Mouse (Mus musculus) ES-Bruce4 (cell line): ENCODE measurements around the gene Adm. TPM values are rescaled to one million over a fixed set of nuclear protein-coding genes. Genes with fewer than 3 reads are reported as not detected.

Experiments used
- H3K27ac ChIP-seq: 2 replicates; pipeline ENCODE4 v1.5.1; 2012; ENCODE audit warnings: low read length, inconsistent platforms; ENCODE audit not compliant: insufficient read depth
- H3K27me3 ChIP-seq: 2 replicates; pipeline ENCODE4 v1.6.1; 2012; ENCODE audit warnings: mild to moderate bottlenecking, low read length, inconsistent platforms; ENCODE audit not compliant: control insufficient read depth, poor library complexity, insufficient read depth, severe bottlenecking
- H3K36me3 ChIP-seq: 2 replicates; pipeline ENCODE4 v1.6.1; 2012; ENCODE audit warnings: inconsistent platforms, mild to moderate bottlenecking, low read length, moderate library complexity; ENCODE audit not compliant: control insufficient read depth, poor library complexity, insufficient read depth, severe bottlenecking
- H3K4me1 ChIP-seq: one replicate; pipeline ENCODE4 v1.8.1; 2011; ENCODE audit warnings: low read length; ENCODE audit not compliant: control insufficient read depth, insufficient read depth
- H3K4me3 ChIP-seq: 2 replicates; pipeline ENCODE4 v1.5.1; 2011; ENCODE audit warnings: low read depth, mild to moderate bottlenecking, low read length
- H3K9ac ChIP-seq: 2 replicates; pipeline ENCODE4 v1.6.1; 2012; ENCODE audit warnings: low read depth, mild to moderate bottlenecking, inconsistent platforms; ENCODE audit not compliant: poor library complexity, severe bottlenecking
- H3K9me3 ChIP-seq: replicated peaks from 2 replicates; pipeline ENCODE4 v1.6.1; 2012; ENCODE audit warnings: mild to moderate bottlenecking, low read length, inconsistent platforms; ENCODE audit not compliant: control insufficient read depth, poor library complexity, insufficient read depth, severe bottlenecking
- CTCF ChIP-seq: IDR thresholded peaks from one replicate; pipeline ENCODE4 v1.8.1; 2011; ENCODE audit warnings: low read depth, low read length
- EP300 ChIP-seq: IDR thresholded peaks from 2 replicates; pipeline ENCODE4 v1.6.1; 2011; ENCODE audit warnings: low read depth, low read length; ENCODE audit not compliant: insufficient read depth
- POLR2A ChIP-seq: IDR thresholded peaks from one replicate; pipeline ENCODE4 v1.8.1; 2011; ENCODE audit warnings: low read length; ENCODE audit not compliant: insufficient read depth
- polyA plus RNA-seq: library from polyadenylated mRNA; stranded (reverse); fragments of >200 nt; gene quantifications from 2 replicates; pipeline ENCODE4 v1.2.4, GENCODE M21; 2011; ENCODE audit warnings: low read depth; ENCODE audit not compliant: missing spikeins, insufficient read depth, insufficient read length

Adm gene
- polyA plus RNA-seq, 1 experiment: 1.9 TPM

GRCm38 (mm10) chr7:110649133-110649987 lies 21.9 kb downstream of the Adm start:
- no peaks in the 10 kb centered on the region for H3K36me3 ChIP-seq
- TF ChIP-seq EP300: no peak
- TF ChIP-seq CTCF: peak; percentile 33
- no peaks in the 10 kb centered on the region for H3K4me1 ChIP-seq
- no peaks in the 10 kb centered on the region for H3K27me3 ChIP-seq
- no peaks in the 10 kb centered on the region for H3K9me3 ChIP-seq
- no peak overlapping the region for H3K4me3 ChIP-seq
- no peak overlapping the region for H3K27ac ChIP-seq
- no peak overlapping the region for H3K9ac ChIP-seq

GRCm38 (mm10) chr7:110650491-110650890 lies 23.0 kb downstream of the Adm start:
- Histone ChIP-seq H3K27ac (no peak overlapping the region), H3K36me3 (no peaks in the 10 kb centered on the region), H3K9ac (no peak overlapping the region), H3K4me3 (no peak overlapping the region), H3K27me3 (no peaks in the 10 kb centered on the region), H3K9me3 (no peaks in the 10 kb centered on the region), H3K4me1 (no peaks in the 10 kb centered on the region)
- TF ChIP-seq POLR2A: no peak
- no peak for TF ChIP-seq CTCF
- TF ChIP-seq EP300: no peak

GRCm38 (mm10) chr7:110651091-110651490 lies 23.6 kb downstream of the Adm start:
- TF ChIP-seq EP300 (no peak), CTCF (no peak), POLR2A (no peak)
- no peaks in the 10 kb centered on the region for H3K27me3 ChIP-seq
- H3K36me3 ChIP-seq: no peaks in the 10 kb centered on the region
- H3K9ac ChIP-seq: no peak overlapping the region
- H3K27ac ChIP-seq: no peak overlapping the region
- no peak overlapping the region for H3K4me3 ChIP-seq
- H3K4me1 ChIP-seq: no peaks in the 10 kb centered on the region
- no peaks in the 10 kb centered on the region for H3K9me3 ChIP-seq

- no peaks in the 10 kb centered on the region for H3K27me3 ChIP-seq
- no peak overlapping the region for H3K27ac ChIP-seq
- H3K9me3 ChIP-seq: no peaks in the 10 kb centered on the region
- H3K36me3 ChIP-seq: no peaks in the 10 kb centered on the region
- TF ChIP-seq EP300 (no peak), CTCF (no peak), POLR2A (no peak)
- no peak overlapping the region for H3K4me3 ChIP-seq
- H3K4me1 ChIP-seq: no peaks in the 10 kb centered on the region
- H3K9ac ChIP-seq: no peak overlapping the region
These were observed 27.8 kb downstream of the Adm start for GRCm38 (mm10) chr7:110655230-110655629.

GRCm38 (mm10) chr7:110655966-110656365 lies 28.5 kb downstream of the Adm start:
- Histone ChIP-seq H3K9me3 (no peaks in the 10 kb centered on the region), H3K4me3 (no peak overlapping the region), H3K9ac (no peak overlapping the region), H3K27ac (no peak overlapping the region), H3K4me1 (no peaks in the 10 kb centered on the region), H3K27me3 (no peaks in the 10 kb centered on the region), H3K36me3 (no peaks in the 10 kb centered on the region)
- TF ChIP-seq EP300 (no peak), POLR2A (no peak), CTCF (no peak)

GRCm38 (mm10) chr7:110658378-110658928 lies 31.0 kb downstream of the Adm start:
- no peaks in the 10 kb centered on the region for H3K4me1 ChIP-seq
- H3K36me3 ChIP-seq: no peaks in the 10 kb centered on the region
- H3K9me3 ChIP-seq: no peaks in the 10 kb centered on the region
- no peak overlapping the region for H3K27ac ChIP-seq
- no peak overlapping the region for H3K9ac ChIP-seq
- H3K4me3 ChIP-seq: no peak overlapping the region
- TF ChIP-seq EP300: no peak
- TF ChIP-seq CTCF: no peak
- TF ChIP-seq POLR2A: no peak
- no peaks in the 10 kb centered on the region for H3K27me3 ChIP-seq
